Mouse (Mus musculus): ENCODE results near the gene Spint2.

Spint2 gene

GRCm38 (mm10) chr7:29279261-29279660 lies 2.5 kb downstream of the Spint2 start:
- DNase-seq: no peak

GRCm38 (mm10) chr7:29277510-29277909 lies 4.2 kb downstream of the Spint2 start:
- no peak for DNase-seq

- DNase-seq: no peak
Measured at GRCm38 (mm10) chr7:29276715-29277114, 5.0 kb downstream of the Spint2 start.

- DNase-seq: no peak
Measured at GRCm38 (mm10) chr7:29271687-29272465, 9.8 kb downstream of the Spint2 start.

- no peak for DNase-seq
Measured at GRCm38 (mm10) chr7:29270445-29270844, 11.3 kb downstream of the Spint2 start.

- no peak for DNase-seq
Measured at GRCm38 (mm10) chr7:29266931-29267330, 14.8 kb downstream of the Spint2 start.

GRCm38 (mm10) chr7:29265636-29266035 lies 16.1 kb downstream of the Spint2 start:
- DNase-seq: no peak

GRCm38 (mm10) chr7:29263831-29264230 lies 17.9 kb downstream of the Spint2 start:
- no peak for DNase-seq

GRCm38 (mm10) chr7:29262151-29262550 lies 19.6 kb downstream of the Spint2 start:
- no peak for DNase-seq

GRCm38 (mm10) chr7:29259781-29260730 lies 21.7 kb downstream of the Spint2 start:
- DNase-seq: no peak

GRCm38 (mm10) chr7:29257368-29257767 lies 24.3 kb downstream of the Spint2 start:
- no peak for DNase-seq

GRCm38 (mm10) chr7:29255875-29256274 lies 25.8 kb downstream of the Spint2 start:
- DNase-seq: no peak

GRCm38 (mm10) chr7:29253842-29254241 lies 27.9 kb downstream of the Spint2 start:
- no peak for DNase-seq

GRCm38 (mm10) chr7:29251166-29251565 lies 30.5 kb downstream of the Spint2 start:
- DNase-seq: no peak

GRCm38 (mm10) chr7:29248261-29248841 lies 33.4 kb downstream of the Spint2 start, which contains the start of gene 2200002D01Rik:
Gene 2200002D01Rik, minus strand, starts transcription at chr7:29248466.
- no peak for DNase-seq

GRCm38 (mm10) chr7:29247706-29248105 lies 34.0 kb downstream of the Spint2 start:
- no peak for DNase-seq

- peak; percentile 79 for DNase-seq
Measured at GRCm38 (mm10) chr7:29247314-29247700, 34.4 kb downstream of the Spint2 start.

GRCm38 (mm10) chr7:29246619-29247313 lies 34.9 kb downstream of the Spint2 start:
- no peak for DNase-seq

GRCm38 (mm10) chr7:29246015-29246414 lies 35.7 kb downstream of the Spint2 start:
- no peak for DNase-seq

- no peak for DNase-seq
Measured at GRCm38 (mm10) chr7:29244732-29245416, 36.8 kb downstream of the Spint2 start.

GRCm38 (mm10) chr7:29238019-29238967 lies 43.4 kb downstream of the Spint2 start, which contains the start of gene Yif1b:
Gene Yif1b, plus strand, starts transcription at chr7:29238329.
- peak; percentile 97 for DNase-seq
